Mouse (Mus musculus): ENCODE data around the gene Gm3727. TPM values are rescaled to one million over a fixed set of nuclear protein-coding genes. Genes with fewer than 3 reads are reported as not detected.

Gm3727 gene
- polyA plus RNA-seq (2012; rRNA removed; ENCODE audit: low replicate concordance) = not detected in 2 replicates

GRCm38 (mm10) chr14:7264614-7265013 is at the start of gene Gm3727:
Gm3727 (minus strand) TSS chr14:7264714.

Other genes with a start within 250 kb of the Gm3727 start
- gene Gm10406, start 237.3 kb downstream of the Gm3727 start, polyA plus RNA-seq (2012; rRNA removed; ENCODE audit: low replicate concordance) = 1.0 TPM in 1 of 2 replicates, not detected in the other
- not detected in 2 replicates for gene Gm3685, start 219.7 kb downstream of the Gm3727 start, polyA plus RNA-seq (2012; rRNA removed; ENCODE audit: low replicate concordance)
- 0.12 and 0.23 TPM in 2 replicates for gene Gm3696, start 164.1 kb downstream of the Gm3727 start, polyA plus RNA-seq (2012; rRNA removed; ENCODE audit: low replicate concordance)
- gene Gm6676, start 139.3 kb downstream of the Gm3727 start, polyA plus RNA-seq (2012; rRNA removed; ENCODE audit: low replicate concordance) = not detected in 2 replicates
- 0.09 and 0.64 TPM in 2 replicates for gene Gm3512, start 90.2 kb downstream of the Gm3727 start, polyA plus RNA-seq (2012; rRNA removed; ENCODE audit: low replicate concordance)
- gene Gm16434, start 70.2 kb downstream of the Gm3727 start, polyA plus RNA-seq (2012; rRNA removed; ENCODE audit: low replicate concordance) = not detected in 2 replicates
- gene Gm3739, start 50.3 kb upstream of the Gm3727 start, polyA plus RNA-seq (2012; rRNA removed; ENCODE audit: low replicate concordance) = 0.21 and 0.23 TPM in 2 replicates
- gene Gm5797, start 67.7 kb upstream of the Gm3727 start, polyA plus RNA-seq (2012; rRNA removed; ENCODE audit: low replicate concordance) = not detected in 2 replicates
- not detected in 2 replicates for gene Gm8374, start 100.4 kb upstream of the Gm3727 start, polyA plus RNA-seq (2012; rRNA removed; ENCODE audit: low replicate concordance)
- not detected in 2 replicates for gene Gm3755, start 186.2 kb upstream of the Gm3727 start, polyA plus RNA-seq (2012; rRNA removed; ENCODE audit: low replicate concordance)
- 0.06 TPM in 1 of 2 replicates, not detected in the other for gene Gm3752, start 219.0 kb upstream of the Gm3727 start, polyA plus RNA-seq (2012; rRNA removed; ENCODE audit: low replicate concordance)